Mouse (Mus musculus) spleen, adult 12 weeks (tissue): ENCODE data around the gene Hcls1.

Experiments used
- DNase-seq: peaks from one replicate; pipeline ENCODE4 v3.0.0; 2022; ENCODE audit warnings: low spot score

The Hcls1 gene

DNA sequence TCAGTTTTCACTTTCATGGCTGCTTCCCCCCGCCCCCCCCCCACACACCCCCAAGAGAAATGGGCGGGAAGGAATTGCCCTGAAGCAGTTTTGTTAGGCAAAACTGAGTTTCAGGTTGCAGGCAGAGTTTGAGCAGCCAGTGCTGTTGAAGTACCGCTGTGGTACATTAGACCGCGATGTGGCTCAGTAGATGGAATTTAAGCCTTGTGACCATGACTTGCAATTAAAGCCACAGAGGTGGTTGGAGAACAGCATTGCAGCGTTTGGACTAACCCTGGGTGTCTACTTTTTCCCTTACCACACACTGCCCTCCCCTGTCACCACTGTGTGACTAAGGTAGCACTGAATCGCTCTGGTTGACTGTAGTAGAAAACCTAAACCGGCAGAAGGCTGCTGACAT is 54.7 kb downstream of the Hcls1 start:
- no peak for DNase-seq

DNA sequence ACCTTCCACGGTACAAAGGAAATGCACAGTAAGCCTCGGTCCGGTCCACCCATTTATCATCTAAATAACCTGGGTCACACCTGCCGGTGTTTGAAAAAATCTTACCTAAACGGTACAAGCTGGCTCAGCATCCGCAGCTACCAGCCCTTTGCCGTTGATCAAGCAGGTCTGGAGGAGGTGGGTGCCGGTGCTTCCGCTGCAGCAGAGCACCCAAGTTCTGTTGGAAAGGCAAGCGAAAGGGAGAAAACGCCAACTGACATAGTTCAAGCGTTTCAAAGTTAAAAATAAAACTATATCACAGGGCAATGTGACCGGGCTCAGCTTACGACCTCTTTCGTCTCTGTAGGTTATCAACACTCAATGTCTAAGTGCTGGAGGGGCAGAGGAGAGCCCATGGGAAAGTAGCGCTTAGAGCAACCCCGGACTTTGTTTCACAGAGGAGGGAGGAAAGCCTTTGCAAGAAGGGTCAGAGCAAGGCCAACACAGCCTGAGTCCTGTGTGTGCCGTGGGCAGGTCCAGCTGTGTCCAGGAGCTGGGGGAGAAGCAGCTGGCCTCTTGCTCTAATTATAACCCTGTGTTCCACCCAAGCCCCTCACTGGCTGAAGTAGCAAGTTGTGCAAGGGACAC is 55.3 kb downstream of the Hcls1 start, which contains the start of gene Fbxo40:
Gene Fbxo40, minus strand, starts transcription at position 469 of the 627 bp plus-strand sequence.
- DNase-seq = no peak

DNA sequence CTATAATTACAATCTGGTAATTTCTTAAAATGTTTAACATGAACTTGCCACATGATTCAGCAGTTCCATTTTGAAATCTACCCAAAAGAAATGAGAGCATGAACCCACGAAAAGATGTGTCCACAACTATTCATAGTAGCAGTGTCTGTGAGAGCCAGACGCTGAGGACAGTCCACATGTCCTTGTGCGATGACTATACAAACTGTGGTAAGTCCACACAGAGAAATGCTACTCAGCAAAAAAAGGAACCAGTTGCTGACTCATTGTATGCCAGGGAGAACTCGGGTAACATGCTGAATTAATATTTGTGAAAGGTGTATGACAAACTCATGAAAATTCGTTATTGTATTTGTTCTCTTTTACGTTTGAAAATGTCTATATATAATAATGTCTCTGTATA is 62.9 kb downstream of the Hcls1 start:
- no peak for DNase-seq

DNA sequence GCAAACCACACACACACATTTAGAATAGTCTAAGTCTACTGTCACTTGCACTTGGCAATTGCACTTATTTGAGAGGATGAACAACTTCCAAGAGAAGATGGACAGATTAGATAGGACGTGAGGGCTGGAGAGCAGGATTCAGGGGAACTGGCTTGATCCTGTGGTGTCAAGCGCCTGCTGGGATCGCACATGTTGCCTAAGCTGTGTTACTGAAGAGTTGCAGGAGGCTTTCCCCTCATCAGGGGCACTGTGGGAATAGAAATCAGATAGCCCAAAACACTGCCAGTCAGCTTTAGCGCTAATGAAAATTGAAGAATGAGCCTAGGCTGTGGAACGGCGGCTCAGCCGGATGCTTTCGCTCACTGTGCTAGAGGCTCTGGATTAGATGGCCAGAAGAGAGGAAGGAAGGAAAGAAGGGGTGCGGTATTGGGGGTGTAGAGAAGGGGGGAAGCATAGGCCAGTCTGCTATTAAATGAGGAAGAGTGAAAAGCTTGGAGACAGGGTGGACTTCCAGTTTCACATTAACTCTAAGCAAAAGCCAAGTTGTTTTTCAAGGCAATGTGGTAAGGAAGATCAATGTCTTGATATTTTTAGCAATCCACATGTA is 64.7 kb downstream of the Hcls1 start:
- DNase-seq = no peak

DNA sequence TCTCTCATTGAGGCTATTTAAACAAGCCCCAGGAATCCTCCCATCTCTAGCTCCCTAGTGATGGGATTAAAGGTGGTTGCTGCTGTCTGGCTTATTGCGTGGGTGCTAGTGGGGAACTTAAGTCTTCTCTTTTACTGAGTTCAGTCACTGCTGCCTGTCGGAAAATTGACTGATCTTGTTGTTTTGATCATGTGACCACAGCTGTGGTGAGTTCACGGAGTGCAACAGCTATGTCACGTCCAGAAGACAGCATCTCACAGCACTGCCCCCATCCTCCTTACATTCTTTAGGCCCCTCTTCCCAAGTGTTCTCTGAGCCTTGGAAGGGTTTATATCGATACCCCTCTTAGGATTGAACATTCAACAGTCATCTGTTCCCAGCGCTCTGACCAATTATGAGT is 74.5 kb downstream of the Hcls1 start:
- DNase-seq = no peak

DNA sequence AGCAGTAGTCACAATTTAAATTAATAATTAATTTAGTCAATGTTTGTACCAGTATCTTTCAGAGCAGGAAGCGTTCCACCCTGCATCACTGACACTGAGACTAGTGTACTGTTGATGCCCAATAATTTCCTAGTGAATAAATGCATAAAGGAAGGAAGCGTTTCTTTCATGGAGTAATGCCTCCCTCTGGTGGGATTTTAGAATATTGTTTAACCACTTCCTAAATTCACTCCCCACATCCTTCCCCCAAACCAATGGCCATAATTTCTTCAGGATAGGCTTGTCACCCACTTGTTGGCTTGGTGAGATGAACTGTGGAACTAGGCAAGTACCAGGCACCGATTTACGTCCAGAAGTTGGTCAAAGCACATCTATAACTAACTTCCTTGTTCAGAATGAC is 75.6 kb downstream of the Hcls1 start:
- peak; percentile 9 for DNase-seq

DNA sequence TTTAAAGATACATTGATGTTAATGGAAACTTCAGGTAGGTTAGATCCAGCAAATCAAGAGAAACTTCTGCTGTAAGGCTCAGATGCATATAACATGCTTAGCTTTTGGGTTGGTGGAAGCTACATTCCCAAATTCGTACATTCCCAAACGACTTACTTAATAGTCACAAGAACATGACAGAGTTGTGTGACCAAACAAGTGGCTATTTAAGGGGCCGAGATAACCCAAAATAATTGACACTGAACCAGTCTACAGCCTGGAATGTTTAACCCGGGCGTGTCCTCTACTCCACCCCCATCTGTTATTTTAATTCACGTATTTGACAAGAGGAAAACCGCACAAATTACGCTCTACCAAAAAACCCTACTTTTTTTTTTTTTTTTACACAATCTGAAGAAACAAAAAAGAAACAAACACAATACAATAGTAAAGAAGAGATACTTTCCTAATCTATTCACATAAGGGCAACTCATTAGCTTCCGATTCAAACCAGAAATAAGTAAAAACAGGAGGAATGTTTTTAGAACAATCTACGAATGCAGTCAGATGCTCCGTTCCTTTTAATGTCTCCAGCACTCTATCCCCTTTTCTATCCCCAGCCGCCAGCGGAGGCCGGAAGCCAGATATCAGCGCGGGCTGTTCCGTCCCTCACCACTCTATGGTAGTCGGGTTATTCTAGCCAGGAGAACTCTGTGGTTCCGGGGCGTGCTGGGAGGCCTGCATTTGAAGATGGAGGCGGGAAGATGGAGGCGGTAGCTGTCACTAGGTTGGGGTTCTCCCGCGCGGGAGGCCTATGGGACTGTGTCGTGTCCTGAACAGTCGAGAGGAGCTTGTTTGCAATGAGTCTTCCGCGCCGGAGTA is 76.5 kb downstream of the Hcls1 start, which contains the start of gene Polq:
Gene Polq, plus strand, starts transcription at position 726 of the 861 bp plus-strand sequence.
- DNase-seq = peak; percentile 89

DNA sequence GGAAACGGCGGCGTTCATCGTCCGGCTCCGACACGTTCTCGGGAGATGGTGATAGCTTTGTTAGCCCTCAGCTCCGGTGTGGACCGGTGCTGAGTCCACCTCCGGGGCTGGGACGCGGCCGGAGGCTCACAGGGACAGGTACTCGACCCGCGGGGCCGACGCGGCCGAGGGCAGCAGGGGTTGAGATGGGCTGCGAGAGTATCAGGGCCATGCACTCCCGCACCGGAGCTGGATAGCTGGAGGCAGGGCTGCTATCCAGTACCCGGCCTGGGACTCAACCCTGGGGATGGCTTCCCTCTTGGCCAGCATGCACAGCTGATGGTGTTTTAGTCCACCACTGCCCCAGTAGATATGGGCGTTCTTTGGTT is 77.1 kb downstream of the Hcls1 start:
- DNase-seq = no peak

DNA sequence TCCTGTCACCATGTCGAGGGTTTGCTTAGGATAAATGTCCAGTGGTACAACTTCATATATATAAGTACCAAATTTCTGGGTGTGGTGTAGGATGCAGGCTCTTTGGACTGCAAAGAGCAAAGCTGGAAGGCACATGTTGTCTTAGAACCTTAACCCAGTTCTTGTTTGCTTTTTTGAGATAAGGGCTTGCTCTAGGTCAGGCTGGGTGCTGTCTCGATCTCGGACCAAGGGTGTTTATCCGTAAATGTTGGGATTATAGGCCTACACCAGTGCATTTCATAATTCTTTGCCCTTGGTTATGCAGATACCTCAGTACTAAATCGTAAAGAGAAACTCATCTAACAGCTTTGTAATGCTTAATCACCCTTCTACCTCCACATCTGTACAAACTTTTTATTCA is 77.6 kb downstream of the Hcls1 start:
- no peak for DNase-seq
